Mouse (Mus musculus): Measurements from ENCODE around the gene Sigmar1. TPM values are rescaled to one million over a fixed set of nuclear protein-coding genes. Genes with fewer than 3 reads are reported as not detected.
"Not testable (repeated sequence)": the region's sequence is repeated elsewhere in the genome, so short reads cannot be mapped to it uniquely, and the experiment has no call there.

The Sigmar1 gene
- polyA plus RNA-seq, 1 experiment, result not detected

- WGBS, result 17% methylated on average over 31 of the region's 31 CpGs
- TF ChIP-seq POLR2A (IDR thresholded peaks at IDR 0.05; ENCODE audit: insufficient read depth, low read depth, low read length), result no peak
- TF ChIP-seq CTCF (IDR thresholded peaks at IDR 0.05; ENCODE audit: insufficient read depth, low read depth, low read length), result no peak
- peak overlapping the region; percentile 68 for H3K27ac ChIP-seq (ENCODE audit: insufficient read depth, low read depth, low read length)
Measured at GRCm38 (mm10) chr4:41712421-41713196, 43.3 kb downstream of the Sigmar1 start.

GRCm38 (mm10) chr4:41711705-41712375, 44.1 kb downstream of the Sigmar1 start:
- Histone ChIP-seq H3K4me3 (ENCODE audit: insufficient read depth, low read depth, low read length) (peak overlapping the region; percentile 94), H3K4me1 (ENCODE audit: control insufficient read depth, insufficient read depth, low read length) (peaks cover 12% of the 10 kb centered on the region), H3K27ac (ENCODE audit: insufficient read depth, low read depth, low read length) (no peak overlapping the region)
- TF ChIP-seq CTCF (IDR thresholded peaks at IDR 0.05; ENCODE audit: insufficient read depth, low read depth, low read length), result no peak
- TF ChIP-seq POLR2A (IDR thresholded peaks at IDR 0.05; ENCODE audit: insufficient read depth, low read depth, low read length), result no peak
- WGBS, result 52% methylated on average over 16 of the region's 16 CpGs

More at GRCm38 (mm10) chr4:41712421-41713196, 43.3 kb downstream of the Sigmar1 start:
- Histone ChIP-seq H3K4me3 (ENCODE audit: insufficient read depth, low read depth, low read length) (peak overlapping the region; percentile 94), H3K4me1 (ENCODE audit: control insufficient read depth, insufficient read depth, low read length) (peaks cover 12% of the 10 kb centered on the region)

DNA sequence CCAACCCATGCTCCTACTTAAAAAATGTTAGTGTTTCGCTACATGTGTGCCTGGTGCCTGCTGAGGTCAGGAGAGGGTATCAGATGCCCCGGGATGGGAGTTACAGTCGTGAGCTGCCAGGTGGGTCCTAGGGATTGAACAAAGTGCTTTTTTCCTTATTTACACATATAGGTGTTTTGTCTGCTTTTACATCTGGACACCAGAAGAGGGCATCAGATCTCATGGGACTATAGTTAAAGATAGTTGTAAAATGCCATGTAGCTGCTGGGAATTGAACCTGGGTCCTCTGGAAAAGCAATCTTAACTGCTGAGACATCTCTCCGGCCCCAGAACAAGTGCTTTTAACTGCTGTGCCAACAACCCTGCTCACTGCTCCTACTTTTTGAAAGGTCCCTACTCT, 45.7 kb downstream of the Sigmar1 start:
- H3K4me1 ChIP-seq (ENCODE audit: control insufficient read depth, insufficient read depth, low read length), result peaks cover 12% of the 10 kb centered on the region
- WGBS, result 69% methylated on average over 4 of the region's 4 CpGs

GRCm38 (mm10) chr4:41708192-41708745, 47.7 kb downstream of the Sigmar1 start:
- WGBS, result 36% methylated on average over 8 of the region's 8 CpGs
- no peak overlapping the region for H3K4me3 ChIP-seq (ENCODE audit: insufficient read depth, low read depth, low read length)
- no peak for TF ChIP-seq CTCF (IDR thresholded peaks at IDR 0.05; ENCODE audit: insufficient read depth, low read depth, low read length)
- TF ChIP-seq POLR2A (IDR thresholded peaks at IDR 0.05; ENCODE audit: insufficient read depth, low read depth, low read length), result no peak
- H3K27ac ChIP-seq (ENCODE audit: insufficient read depth, low read depth, low read length), result no peak overlapping the region
- peaks cover 16% of the 10 kb centered on the region for H3K4me1 ChIP-seq (ENCODE audit: control insufficient read depth, insufficient read depth, low read length)

More for the DNA sequence above, 45.7 kb downstream of the Sigmar1 start:
- Histone ChIP-seq H3K4me3 (ENCODE audit: insufficient read depth, low read depth, low read length) (no peak overlapping the region), H3K27ac (ENCODE audit: insufficient read depth, low read depth, low read length) (no peak overlapping the region)
- TF ChIP-seq POLR2A (IDR thresholded peaks at IDR 0.05; ENCODE audit: insufficient read depth, low read depth, low read length) (no peak), CTCF (IDR thresholded peaks at IDR 0.05; ENCODE audit: insufficient read depth, low read depth, low read length) (no peak)

DNA sequence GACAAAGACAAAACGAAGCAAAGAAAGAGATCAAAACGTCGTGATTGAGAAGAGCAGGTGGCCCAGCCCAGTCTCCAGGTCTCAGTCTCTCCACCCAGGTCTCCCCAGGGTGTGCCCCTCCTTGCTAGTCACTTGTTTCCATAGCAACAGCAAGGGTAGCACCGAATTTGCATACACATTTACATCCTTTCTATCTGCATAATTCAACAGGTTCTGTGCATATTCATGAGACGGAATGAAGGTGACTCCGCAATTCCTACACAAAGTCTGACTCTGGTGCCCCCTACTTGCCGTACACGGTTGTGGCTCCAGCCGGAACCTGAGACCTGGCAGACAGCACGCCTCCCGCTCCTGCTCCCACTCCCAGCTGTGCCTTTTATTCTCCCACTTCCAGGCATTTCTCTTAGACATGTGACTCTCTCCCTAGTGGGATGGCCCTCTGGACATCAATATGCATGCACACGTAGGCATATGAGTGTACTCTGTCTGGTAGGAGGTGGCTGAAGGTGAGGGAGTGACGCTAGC, 48.9 kb downstream of the Sigmar1 start:
- Histone ChIP-seq H3K4me3 (ENCODE audit: insufficient read depth, low read depth, low read length) (no peak overlapping the region), H3K27ac (ENCODE audit: insufficient read depth, low read depth, low read length) (no peak overlapping the region), H3K4me1 (ENCODE audit: control insufficient read depth, insufficient read depth, low read length) (peaks cover 10% of the 10 kb centered on the region)
- WGBS, result 4% methylated on average over 13 of the region's 13 CpGs
- TF ChIP-seq CTCF (IDR thresholded peaks at IDR 0.05; ENCODE audit: insufficient read depth, low read depth, low read length) (peak; percentile 27; the same call in 1 of the 2 replicates), POLR2A (IDR thresholded peaks at IDR 0.05; ENCODE audit: insufficient read depth, low read depth, low read length) (no peak)

DNA sequence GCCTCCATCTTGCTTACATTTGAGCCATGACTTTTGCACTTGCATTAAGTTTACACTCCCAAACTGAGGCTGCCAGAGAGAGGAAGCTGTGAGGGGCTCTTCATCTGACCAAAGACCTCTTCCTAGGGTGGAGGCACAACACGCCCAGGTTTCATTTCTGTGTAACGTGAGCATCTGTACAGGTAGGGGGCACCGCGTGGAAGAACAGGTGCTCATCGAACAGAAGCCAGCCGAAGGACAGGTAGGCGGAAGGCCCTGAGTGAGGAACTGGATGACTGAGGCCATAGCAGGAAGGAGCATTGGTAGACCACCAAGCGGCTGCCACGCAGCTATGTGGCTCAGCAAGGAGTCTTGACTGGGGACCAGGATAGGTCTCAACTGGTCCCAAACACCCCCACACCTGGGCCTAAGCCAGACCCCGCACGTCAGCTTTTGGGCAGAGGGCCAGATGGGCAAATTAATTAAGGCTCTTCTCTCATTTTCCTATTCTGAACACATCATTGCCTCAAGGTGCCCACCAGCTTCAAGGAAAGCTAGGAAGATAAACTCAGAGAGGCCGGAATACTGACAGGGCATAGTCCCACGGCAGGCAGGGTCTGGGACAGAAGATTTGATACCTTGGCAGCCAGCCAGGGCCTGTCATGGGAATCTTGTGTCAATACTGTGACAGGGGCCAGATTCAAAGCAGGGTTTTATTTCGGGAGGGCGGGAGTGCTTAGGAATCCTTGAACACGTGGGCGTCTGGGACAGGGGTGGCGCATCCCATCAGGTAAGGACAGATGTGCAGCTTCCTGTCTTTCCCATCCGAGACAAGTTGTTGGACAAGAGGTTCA, 49.8 kb downstream of the Sigmar1 start:
- TF ChIP-seq POLR2A (IDR thresholded peaks at IDR 0.05; ENCODE audit: insufficient read depth, low read depth, low read length) (no peak), CTCF (IDR thresholded peaks at IDR 0.05; ENCODE audit: insufficient read depth, low read depth, low read length) (no peak)
- Histone ChIP-seq H3K4me3 (ENCODE audit: insufficient read depth, low read depth, low read length) (no peak overlapping the region), H3K4me1 (ENCODE audit: control insufficient read depth, insufficient read depth, low read length) (peaks cover 5% of the 10 kb centered on the region; the same call in 1 of the 2 replicates), H3K27ac (ENCODE audit: insufficient read depth, low read depth, low read length) (no peak overlapping the region)
- 56% methylated on average over 19 of the region's 19 CpGs for WGBS

DNA sequence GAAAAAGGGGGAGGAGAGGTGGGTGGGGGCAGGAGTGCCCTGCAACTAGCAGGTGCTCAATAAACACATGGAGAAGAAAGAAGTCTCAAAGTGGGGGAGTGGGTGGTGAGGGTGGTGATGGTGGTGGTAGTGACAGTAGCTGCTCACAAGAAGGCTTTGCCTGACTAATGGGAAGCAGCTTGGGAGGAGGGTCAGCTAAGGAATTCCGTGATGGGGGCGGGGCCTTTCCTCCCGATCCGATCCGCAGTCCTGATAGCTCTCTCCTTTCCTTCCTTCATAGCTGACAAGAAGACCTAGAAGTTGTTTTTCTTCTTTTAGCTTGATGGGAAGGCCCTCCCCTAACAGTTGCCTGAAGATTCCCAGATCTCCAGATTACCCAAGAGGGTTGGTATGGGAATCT, 51.3 kb downstream of the Sigmar1 start:
- 37% methylated on average over 5 of the region's 5 CpGs for WGBS
- TF ChIP-seq POLR2A (IDR thresholded peaks at IDR 0.05; ENCODE audit: insufficient read depth, low read depth, low read length) (no peak), CTCF (IDR thresholded peaks at IDR 0.05; ENCODE audit: insufficient read depth, low read depth, low read length) (no peak)
- H3K4me3 ChIP-seq (ENCODE audit: insufficient read depth, low read depth, low read length), result no peak overlapping the region
- no peak overlapping the region for H3K27ac ChIP-seq (ENCODE audit: insufficient read depth, low read depth, low read length)
- peaks cover 5% of the 10 kb centered on the region; the same call in 1 of the 2 replicates for H3K4me1 ChIP-seq (ENCODE audit: control insufficient read depth, insufficient read depth, low read length)

DNA sequence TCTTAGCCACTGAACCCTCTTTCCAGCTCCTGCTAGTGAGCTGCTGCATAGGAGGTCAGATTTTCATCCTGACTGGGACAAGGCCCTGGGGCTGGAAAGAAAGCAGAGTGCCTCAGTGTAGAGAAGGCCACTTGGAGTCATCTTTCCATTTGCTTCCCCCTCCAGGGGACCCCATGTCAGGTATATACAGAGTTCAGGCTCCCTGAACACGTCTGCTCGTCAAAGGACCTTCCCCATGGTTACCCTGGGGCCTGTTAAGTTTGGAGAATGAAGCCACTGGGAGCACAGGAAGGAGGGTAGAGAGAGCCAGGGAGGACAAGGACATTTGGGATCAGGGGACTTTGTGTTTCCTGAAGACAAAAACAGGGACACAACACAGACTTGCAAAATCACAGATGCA, 53.7 kb downstream of the Sigmar1 start:
- H3K4me3 ChIP-seq (ENCODE audit: insufficient read depth, low read depth, low read length); H3K27ac ChIP-seq (ENCODE audit: insufficient read depth, low read depth, low read length); H3K4me1 ChIP-seq (ENCODE audit: control insufficient read depth, insufficient read depth, low read length): not testable (repeated sequence)
- WGBS, result 92% methylated on average over 2 of the region's 2 CpGs

GRCm38 (mm10) chr4:41700224-41700623, 55.7 kb downstream of the Sigmar1 start:
- H3K4me3 ChIP-seq (ENCODE audit: insufficient read depth, low read depth, low read length); H3K27ac ChIP-seq (ENCODE audit: insufficient read depth, low read depth, low read length); H3K4me1 ChIP-seq (ENCODE audit: control insufficient read depth, insufficient read depth, low read length): not testable (repeated sequence)
- WGBS, result 82% methylated on average over 7 of the region's 8 CpGs

- not testable (repeated sequence) for H3K27ac ChIP-seq (ENCODE audit: insufficient read depth, low read depth, low read length); H3K4me1 ChIP-seq (ENCODE audit: control insufficient read depth, insufficient read depth, low read length); H3K4me3 ChIP-seq (ENCODE audit: insufficient read depth, low read depth, low read length)
- 83% methylated on average over 10 of the region's 10 CpGs for WGBS
Measured at GRCm38 (mm10) chr4:41699783-41700182, 56.2 kb downstream of the Sigmar1 start, which contains the start of gene Il11ra1. Gene Il11ra1, plus strand, starts transcription at chr4:41699989.

GRCm38 (mm10) chr4:41698421-41699016, 57.4 kb downstream of the Sigmar1 start:
- WGBS, result 9% methylated on average over 22 of the region's 32 CpGs
- H3K27ac ChIP-seq (ENCODE audit: insufficient read depth, low read depth, low read length); H3K4me3 ChIP-seq (ENCODE audit: insufficient read depth, low read depth, low read length); H3K4me1 ChIP-seq (ENCODE audit: control insufficient read depth, insufficient read depth, low read length): not testable (repeated sequence)
